Mouse (Mus musculus) limb, embryonic 13.5 days (tissue): Measurements from ENCODE around the gene Akap13. TPM values are rescaled to one million over a fixed set of nuclear protein-coding genes. Genes with fewer than 3 reads are reported as not detected.
"Not testable (repeated sequence)": the region's sequence is repeated elsewhere in the genome, so short reads cannot be mapped to it uniquely, and the experiment has no call there.

Source experiments
- ATAC-seq: fragments of 200-750 bp; cut with Nextera tagmentation; 2 replicates; pipeline ENCODE4 v1.8.0; 2017; ENCODE audit warnings: low read depth, moderate number of reproducible peaks, moderate TSS enrichment; ENCODE audit not compliant: low FRiP score
- H3K27ac ChIP-seq: fragments of 300-500 bp; sonication (generic); 2 replicates; pipeline ENCODE4 v1.5.1; 2015; ENCODE audit warnings: inconsistent platforms, mild to moderate bottlenecking, moderate library complexity
- H3K27me3 ChIP-seq: fragments of 300-500 bp; sonication (generic); 2 replicates; pipeline ENCODE4 v1.6.1; 2015; ENCODE audit warnings: mild to moderate bottlenecking, inconsistent platforms
- H3K36me3 ChIP-seq: fragments of 300-500 bp; sonication (generic); 2 replicates; pipeline ENCODE4 v1.6.1; 2015; ENCODE audit warnings: inconsistent platforms, mild to moderate bottlenecking, moderate library complexity
- H3K4me1 ChIP-seq: fragments of 300-500 bp; sonication (generic); 2 replicates; pipeline ENCODE4 v1.6.1; 2015; ENCODE audit warnings: inconsistent platforms
- H3K4me2 ChIP-seq: fragments of 300-500 bp; sonication (generic); replicated peaks from 2 replicates; pipeline ENCODE4 v1.6.1; 2015; ENCODE audit warnings: inconsistent platforms, mild to moderate bottlenecking, moderate library complexity
- H3K4me3 ChIP-seq: fragments of 300-500 bp; sonication (generic); 2 replicates; pipeline ENCODE4 v1.5.1; 2015; ENCODE audit warnings: moderate library complexity, mild to moderate bottlenecking, inconsistent platforms
- H3K9ac ChIP-seq: fragments of 300-500 bp; sonication (generic); 2 replicates; pipeline ENCODE4 v1.6.1; 2015; ENCODE audit warnings: mild to moderate bottlenecking, inconsistent platforms
- H3K9me3 ChIP-seq: fragments of 300-500 bp; sonication (generic); 2 replicates; pipeline ENCODE4 v1.6.1; 2016; ENCODE audit warnings: inconsistent platforms
- WGBS: fragments of 180-500 bp; shearing (Covaris S2); methylation state at CpG from one replicate; pipeline ENCODE4 v1.1.7; 2015; 5-methylcytosine and 5-hydroxymethylcytosine counted together
- polyA plus RNA-seq: library from polyadenylated mRNA; unstranded; fragments of >200 nt; fragmentation: Nextera tagmentation; extraction: Ambion mirVana; gene quantifications from 2 replicates; pipeline ENCODE4 v1.2.1, GENCODE M21; 2015

The Akap13 gene
- polyA plus RNA-seq, 1 experiment from 2014 or later: 39.6 TPM

GRCm38 (mm10) chr7:75753192-75753783, 298.0 kb downstream of the Akap13 start:
- Histone ChIP-seq H3K4me2 (no peak overlapping the region), H3K4me1 (no peaks in the 10 kb centered on the region), H3K27ac (no peak overlapping the region), H3K9ac (no peak overlapping the region), H3K27me3 (no peaks in the 10 kb centered on the region), H3K4me3 (no peak overlapping the region), H3K9me3 (no peaks in the 10 kb centered on the region; the same call in 1 of the 2 replicates), H3K36me3 (peaks cover 69% of the 10 kb centered on the region)
- 42% methylated on average over 12 of the region's 12 CpGs for WGBS
- 0 out of 2 replicates have a peak, but pooled peaks have one; percentile 14 for ATAC-seq

- 62% methylated on average over 8 of the region's 8 CpGs for WGBS
Observed at GRCm38 (mm10) chr7:75754587-75755499, 299.5 kb downstream of the Akap13 start.

DNA sequence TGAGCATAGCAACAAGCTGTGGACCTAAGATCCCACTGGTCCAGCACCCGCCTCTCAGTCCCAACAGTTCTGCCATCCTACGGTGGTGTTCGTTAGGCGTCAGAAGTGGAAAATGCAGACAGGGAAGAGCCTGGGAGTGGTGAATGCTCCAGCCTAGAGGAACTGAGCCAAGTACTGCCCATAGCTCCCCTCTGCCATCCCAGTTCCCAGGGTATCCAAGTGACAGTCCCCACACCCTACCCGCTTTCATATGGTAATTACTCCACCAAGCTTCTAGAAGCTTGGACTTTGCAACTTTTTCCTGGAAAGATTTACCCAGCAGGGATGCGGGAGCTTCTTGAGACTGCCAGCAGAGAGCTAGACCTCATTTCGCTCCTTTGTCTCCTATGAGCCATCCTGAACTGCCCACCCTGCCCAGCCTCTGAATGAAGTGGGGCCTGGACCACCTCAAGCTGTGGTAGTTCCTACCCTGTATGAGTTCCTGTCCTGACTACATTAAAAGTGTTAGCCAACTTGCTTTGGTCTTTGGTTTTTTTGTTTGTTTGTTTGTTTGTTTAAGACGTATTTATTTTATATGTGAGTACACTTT, 300.6 kb downstream of the Akap13 start:
- Histone ChIP-seq H3K4me1 (no peaks in the 10 kb centered on the region), H3K36me3 (peaks cover 42% of the 10 kb centered on the region), H3K4me2 (no peak overlapping the region), H3K9me3 (no peaks in the 10 kb centered on the region; the same call in 1 of the 2 replicates), H3K27me3 (no peaks in the 10 kb centered on the region), H3K9ac (no peak overlapping the region), H3K4me3 (no peak overlapping the region), H3K27ac (no peak overlapping the region)
- ATAC-seq: no peak
- WGBS: 89% methylated on average over 8 of the region's 8 CpGs

More at GRCm38 (mm10) chr7:75754587-75755499, 299.5 kb downstream of the Akap13 start:
- no peak overlapping the region for H3K4me2 ChIP-seq
- H3K9me3 ChIP-seq: no peaks in the 10 kb centered on the region; the same call in 1 of the 2 replicates
- H3K36me3 ChIP-seq: peaks cover 54% of the 10 kb centered on the region
- no peaks in the 10 kb centered on the region for H3K27me3 ChIP-seq
- H3K4me1 ChIP-seq: no peaks in the 10 kb centered on the region
- ATAC-seq: no peak
- H3K9ac ChIP-seq: no peak overlapping the region
- H3K27ac ChIP-seq: no peak overlapping the region
- H3K4me3 ChIP-seq: no peak overlapping the region

- H3K4me3 ChIP-seq: no peak overlapping the region
- ATAC-seq: no peak
- H3K9me3 ChIP-seq: no peaks in the 10 kb centered on the region; the same call in 1 of the 2 replicates
- H3K27me3 ChIP-seq: no peaks in the 10 kb centered on the region
- no peak overlapping the region for H3K9ac ChIP-seq
- H3K36me3 ChIP-seq: peaks cover 11% of the 10 kb centered on the region
- no peaks in the 10 kb centered on the region for H3K4me1 ChIP-seq
- no peak overlapping the region for H3K4me2 ChIP-seq
- WGBS: 90% methylated on average over 7 of the region's 7 CpGs
- no peak overlapping the region for H3K27ac ChIP-seq
Observed at GRCm38 (mm10) chr7:75759992-75760514, 304.7 kb downstream of the Akap13 start.

DNA sequence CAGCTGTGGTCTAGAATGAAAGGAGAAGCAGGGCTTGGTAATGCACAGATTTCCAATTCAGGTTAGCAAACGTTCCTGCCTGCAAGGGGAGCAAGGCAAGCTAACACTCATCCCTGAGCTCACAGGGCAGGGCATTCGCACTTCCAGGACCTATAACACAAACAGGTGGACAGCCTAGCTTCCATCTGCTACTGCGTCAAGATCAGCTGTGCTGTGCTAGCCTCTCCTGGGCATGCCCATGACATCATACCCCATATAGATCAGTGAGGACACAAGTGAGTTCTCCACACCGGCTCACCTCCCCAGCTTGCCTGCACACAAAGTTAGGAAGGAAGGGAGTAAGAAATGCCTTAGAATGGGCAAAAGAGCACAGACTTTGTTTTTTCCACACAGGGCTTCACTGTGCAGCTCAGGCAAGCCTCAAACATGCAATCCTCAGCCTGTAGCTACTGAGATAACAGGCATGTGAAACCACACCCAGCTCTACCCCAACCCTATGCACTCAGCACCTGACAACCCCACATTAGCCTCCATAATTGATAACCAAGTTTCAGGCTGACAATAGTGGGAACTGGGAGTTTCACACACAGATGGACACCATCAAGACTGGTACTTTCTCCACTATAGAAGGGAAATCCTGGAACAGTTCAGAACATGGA, 305.5 kb downstream of the Akap13 start:
- not testable (repeated sequence) for H3K36me3 ChIP-seq, H3K4me2 ChIP-seq, H3K9ac ChIP-seq, H3K4me1 ChIP-seq, H3K27ac ChIP-seq, H3K27me3 ChIP-seq, H3K4me3 ChIP-seq, ATAC-seq, H3K9me3 ChIP-seq
- WGBS: 64% methylated on average over 4 of the region's 4 CpGs

- not testable (repeated sequence) for H3K9me3 ChIP-seq, H3K9ac ChIP-seq, H3K36me3 ChIP-seq, ATAC-seq, H3K4me3 ChIP-seq, H3K27ac ChIP-seq, H3K4me1 ChIP-seq, H3K4me2 ChIP-seq, H3K27me3 ChIP-seq
- 79% methylated on average over 2 of the region's 2 CpGs for WGBS
Observed at GRCm38 (mm10) chr7:75762225-75762624, 306.9 kb downstream of the Akap13 start.

DNA sequence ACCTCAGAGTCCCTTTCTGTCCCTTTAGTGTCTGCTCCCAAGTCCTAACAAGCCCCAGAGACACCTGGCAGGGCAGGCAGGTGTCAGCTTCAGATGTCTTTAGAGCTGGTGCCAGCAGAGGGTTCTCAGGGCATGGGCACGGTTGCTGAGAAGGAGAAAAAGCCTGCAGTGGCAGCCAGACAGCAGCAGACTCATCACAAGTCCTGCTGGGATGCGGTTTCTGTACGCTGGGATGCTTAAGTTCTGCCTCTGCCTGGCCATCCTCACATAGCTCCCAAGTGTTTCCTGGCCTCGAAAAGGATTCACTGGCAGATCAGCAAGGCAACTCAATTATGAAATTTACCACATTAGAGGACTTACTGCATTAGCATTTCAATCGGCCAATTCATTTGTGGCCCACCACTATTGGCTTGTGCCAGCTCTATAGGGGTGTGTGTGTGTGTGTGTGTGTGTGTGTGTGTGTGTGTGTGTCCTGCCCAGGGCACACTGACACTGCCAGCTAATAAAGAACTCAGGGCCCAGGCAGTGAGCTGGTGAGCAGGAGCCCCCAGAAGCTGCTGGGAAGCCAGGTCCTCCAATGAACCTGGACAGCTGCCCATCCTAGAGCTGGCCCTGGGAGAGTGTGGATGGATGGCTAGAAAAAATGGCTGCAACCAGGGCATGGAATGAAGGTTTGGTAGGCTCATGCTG, 311.9 kb downstream of the Akap13 start:
- H3K27me3 ChIP-seq, H3K4me2 ChIP-seq, H3K9ac ChIP-seq, H3K4me1 ChIP-seq, H3K9me3 ChIP-seq, H3K27ac ChIP-seq, ATAC-seq, H3K4me3 ChIP-seq: not testable (repeated sequence)
- peaks cover 19% of the 10 kb centered on the region for H3K36me3 ChIP-seq
- 90% methylated on average over 1 of the region's 5 CpGs for WGBS

GRCm38 (mm10) chr7:75768169-75768568, 312.8 kb downstream of the Akap13 start:
- Histone ChIP-seq H3K27me3 (no peaks in the 10 kb centered on the region), H3K9ac (no peak overlapping the region), H3K4me1 (no peaks in the 10 kb centered on the region), H3K4me3 (no peak overlapping the region), H3K4me2 (no peak overlapping the region), H3K36me3 (peaks cover 19% of the 10 kb centered on the region), H3K27ac (no peak overlapping the region), H3K9me3 (no peaks in the 10 kb centered on the region)
- WGBS: 80% methylated on average over 2 of the region's 2 CpGs
- no peak for ATAC-seq

DNA sequence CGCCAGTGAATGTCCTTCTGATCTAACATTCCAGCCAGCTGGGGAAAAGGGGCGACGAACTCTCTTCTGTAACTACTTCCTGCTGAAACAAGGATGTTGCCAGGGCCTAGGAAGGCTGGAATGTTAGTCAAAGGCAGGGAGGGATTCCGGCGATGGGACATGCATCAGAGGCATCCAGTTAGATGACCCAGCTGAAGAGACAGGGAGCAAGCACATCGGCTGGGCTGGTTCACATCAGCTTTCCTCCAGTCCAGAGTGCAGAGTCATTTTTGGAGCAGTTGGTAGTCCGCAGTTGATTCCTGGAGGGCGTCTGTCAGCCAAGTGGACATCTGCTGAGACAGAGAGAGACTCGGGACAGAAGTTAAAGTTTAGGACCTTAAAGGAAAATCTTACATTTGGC, 314.6 kb downstream of the Akap13 start:
- H3K4me3 ChIP-seq: no peak overlapping the region
- ATAC-seq: no peak
- no peaks in the 10 kb centered on the region for H3K27me3 ChIP-seq
- H3K9ac ChIP-seq: no peak overlapping the region
- H3K27ac ChIP-seq: no peak overlapping the region
- no peaks in the 10 kb centered on the region for H3K9me3 ChIP-seq
- H3K36me3 ChIP-seq: peaks cover 19% of the 10 kb centered on the region
- WGBS: 88% methylated on average over 9 of the region's 9 CpGs
- no peak overlapping the region for H3K4me2 ChIP-seq
- H3K4me1 ChIP-seq: no peaks in the 10 kb centered on the region

DNA sequence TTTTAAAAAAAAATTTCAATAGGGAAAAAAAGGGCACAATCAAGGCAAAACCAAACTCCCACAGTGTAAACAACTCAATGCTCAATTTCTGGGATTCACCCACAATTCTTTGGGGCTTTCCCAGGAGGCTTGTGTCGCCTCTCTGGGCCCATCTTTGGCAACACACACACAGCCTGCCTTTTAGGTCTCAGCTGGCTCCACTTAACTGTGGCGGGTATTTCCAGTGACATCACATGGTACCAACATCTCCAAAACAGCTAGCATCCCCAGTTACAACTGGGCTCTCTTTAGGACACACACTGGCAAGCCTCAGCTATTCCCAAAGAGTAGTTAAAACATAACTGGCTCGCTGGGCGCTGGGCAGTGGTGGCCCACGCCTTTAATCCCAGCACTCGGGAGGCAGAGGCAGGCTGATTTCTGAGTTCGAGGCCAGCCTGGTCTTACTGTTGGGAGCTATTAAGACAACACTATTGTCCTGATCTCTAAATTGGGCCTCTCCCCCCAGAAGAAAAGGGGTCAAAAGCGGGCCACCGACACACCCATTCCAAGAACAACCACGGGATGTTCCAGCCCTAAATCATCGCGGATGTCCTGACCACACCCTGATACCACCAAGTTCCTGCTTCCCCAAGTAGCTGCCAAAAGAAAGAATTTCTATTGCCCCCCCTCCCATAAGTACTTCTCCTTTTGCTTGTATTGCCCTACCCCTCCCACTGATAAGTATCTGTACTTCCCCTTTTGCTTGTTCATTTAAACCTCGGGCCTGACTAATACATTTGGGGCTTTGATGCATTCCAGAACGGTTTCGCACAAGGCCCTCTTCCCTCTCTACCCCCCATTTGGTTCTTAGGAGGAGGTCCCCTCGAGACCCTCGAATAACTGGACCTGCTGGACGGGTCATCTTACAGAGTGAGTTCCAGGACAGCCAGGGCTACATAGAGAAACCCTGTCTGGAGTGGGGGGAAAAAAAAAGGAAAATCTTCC, 319.1 kb downstream of the Akap13 start:
- H3K4me2 ChIP-seq, H3K27me3 ChIP-seq, H3K4me3 ChIP-seq, H3K9ac ChIP-seq, H3K9me3 ChIP-seq, H3K4me1 ChIP-seq, H3K27ac ChIP-seq, ATAC-seq: not testable (repeated sequence)
- H3K36me3 ChIP-seq: peaks cover 49% of the 10 kb centered on the region
- WGBS: 89% methylated on average over 18 of the region's 18 CpGs
